Comparison of ENCODE assay signal across 25 mouse cellular contexts in the genomic region with DNA sequence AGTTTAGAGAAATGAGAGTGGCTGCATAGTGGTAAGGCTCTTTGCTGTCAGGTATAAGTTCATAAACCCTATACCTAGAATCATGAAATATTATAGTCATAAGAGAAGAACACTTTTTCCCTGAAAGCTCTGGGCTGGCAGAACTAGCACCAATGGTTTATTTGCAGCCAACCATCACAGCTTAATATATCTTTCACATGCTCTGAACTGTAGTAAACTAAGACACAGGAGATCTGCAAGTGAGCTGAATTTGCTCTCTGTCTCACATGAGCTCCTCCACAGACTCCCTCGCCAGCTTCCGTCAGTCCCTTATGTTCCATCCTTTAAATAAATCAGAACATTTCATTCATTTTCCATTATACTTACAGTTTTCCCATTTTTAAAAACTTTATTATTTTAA. TPM values are rescaled to one million over a fixed set of nuclear protein-coding genes. Genes with fewer than 3 reads are reported as not detected.
DNase-seq lines count a peak whose midpoint lies in the region; ATAC-seq lines count a peak whose summit lies in the region.
"Had no signal": no experiment of that assay in that cellular context is flagged by ENCODE, and none has a peak within 500 bp of the region (broad histone marks: within the 10 kb centered on the region; RNA-seq: fewer than 3 reads in every experiment).

No protein-coding gene starts in this region.

- DNase-seq in left cerebral cortex, adult 11 months (ENCODE audit: low spot score), result peak; percentile 0
- DNase-seq in left cerebral cortex, postnatal 10 days (ENCODE audit: extremely low spot score in 1 of 2, low spot score in 2 of 2), result no peak
- peak; percentile 27 for DNase-seq in brain, adult 2 months (ENCODE audit: low read depth, low spot score)
- DNase-seq in telencephalon, adult 2 months (ENCODE audit: low read depth, low spot score), result peak; percentile 21
- DNase-seq: adrenal gland, adult 2 months; adrenal gland, postnatal 10 days; adrenal gland, postnatal 25 days; cerebellum, adult 11-12 months; cerebellum, adult 2 months; cerebellum, adult 9-10 months; cerebellum, postnatal 10 days; cerebellum, postnatal 25 days; forebrain, postnatal 0 days had no signal

- intact Hi-C loops in left cerebral cortex, postnatal 10 days (cut with DNase I), result no loop called here

- H3K4me1 ChIP-seq in heart, embryonic 11.5 days (ENCODE audit: control insufficient read depth, insufficient read depth, low read length), result no peaks in the 10 kb centered on the region
- H3K4me1 ChIP-seq: embryonic facial prominence, embryonic 10.5 days; embryonic facial prominence, embryonic 12.5 days; forebrain, embryonic 13.5 days; forebrain, embryonic 15.5 days had no signal

- no peak overlapping the region for H3K27ac ChIP-seq in heart, embryonic 11.5 days (ENCODE audit: low read depth, low read length)
- H3K27ac ChIP-seq: embryonic facial prominence, embryonic 10.5 days; embryonic facial prominence, embryonic 12.5 days; forebrain, embryonic 13.5 days; forebrain, embryonic 15.5 days had no signal

- H3K9ac ChIP-seq in heart, embryonic 11.5 days (ENCODE audit: low read depth, low read length), result no peak overlapping the region
- H3K9ac ChIP-seq: embryonic facial prominence, embryonic 12.5 days; forebrain, embryonic 13.5 days; forebrain, embryonic 15.5 days; forebrain, postnatal 0 days had no signal

- no peaks in the 10 kb centered on the region for H3K27me3 ChIP-seq in heart, embryonic 11.5 days (ENCODE audit: control insufficient read depth, insufficient read depth, low read length)
- H3K27me3 ChIP-seq: embryonic facial prominence, embryonic 12.5 days; forebrain, embryonic 13.5 days; forebrain, embryonic 15.5 days had no signal

- no peaks in the 10 kb centered on the region for H3K9me3 ChIP-seq in heart, embryonic 11.5 days (replicated peaks; ENCODE audit: control insufficient read depth, low read length)
- H3K9me3 ChIP-seq: embryonic facial prominence, embryonic 10.5 days; embryonic facial prominence, embryonic 12.5 days; forebrain, embryonic 13.5 days; forebrain, embryonic 15.5 days had no signal

- no peaks in the 10 kb centered on the region for H3K36me3 ChIP-seq in heart, embryonic 11.5 days (ENCODE audit: control insufficient read depth, insufficient read depth, low read length)
- H3K36me3 ChIP-seq: embryonic facial prominence, embryonic 10.5 days; embryonic facial prominence, embryonic 12.5 days; forebrain, embryonic 15.5 days had no signal

- H3K4me2 ChIP-seq in heart, embryonic 11.5 days, result no peak overlapping the region
- H3K4me2 ChIP-seq: embryonic facial prominence, embryonic 12.5 days; forebrain, embryonic 13.5 days; forebrain, embryonic 15.5 days had no signal

- no peak for ATAC-seq in heart, embryonic 11.5 days (replicated peaks; ENCODE audit: insufficient number of reproducible peaks, low FRiP score, low TSS enrichment)
- ATAC-seq: forebrain, embryonic 13.5 days; forebrain, embryonic 15.5 days; forebrain, postnatal 0 days had no signal

- WGBS in heart, embryonic 11.5 days (ENCODE audit: insufficient replicate concordance), result 91% methylated on average over 2 of the region's 2 CpGs

- H3K4me3 ChIP-seq in heart, embryonic 11.5 days (ENCODE audit: low read depth, low read length), result no peak overlapping the region
- H3K4me3 ChIP-seq: embryonic facial prominence, embryonic 10.5 days; embryonic facial prominence, embryonic 12.5 days; forebrain, embryonic 13.5 days; forebrain, embryonic 15.5 days had no signal

RNA-seq across cellular contexts. Expression of a gene that starts 56.9 kb away (rescaled TPM):
- not detected for total RNA-seq in left cerebral cortex, postnatal 10 days (2021)
- not detected in 2 replicates for polyA plus RNA-seq in heart, embryonic 11.5 days (2014; fragmentation: Nextera tagmentation; extraction: Ambion mirVana)
- total RNA-seq: adrenal gland, adult 2 months; adrenal gland, postnatal 10 days; adrenal gland, postnatal 25 days; adrenal gland, postnatal 4 days; ES-E14; forebrain, postnatal 0 days; MEL had no signal
- polyA plus RNA-seq: adrenal gland, adult 2 months; C2C12; cerebellum, adult 2 months; cortical plate, adult 2 months; embryonic facial prominence, embryonic 10.5 days; embryonic facial prominence, embryonic 12.5 days; embryonic facial prominence, embryonic 14.5 days; forebrain, embryonic 11.5 days; forebrain, embryonic 13.5 days; forebrain, embryonic 15.5 days; forebrain, postnatal 0 days had no signal

Comparison
In these comparisons a context has a peak if more than half of its experiments do, and no peak if none do; other contexts are left out.
1. DNase-seq: peak in left cerebral cortex, adult 11 months (single experiment), brain, adult 2 months (single experiment) and telencephalon, adult 2 months (single experiment); none in left cerebral cortex, postnatal 10 days (0 of 2).